Mouse (Mus musculus): ENCODE data around the gene Epp13.
A peak's percentile ranks its signal among the peaks of the same experiment; 100 is the strongest.
"Not testable (repeated sequence)": the region's sequence is repeated elsewhere in the genome, so short reads cannot be mapped to it uniquely, and the experiment has no call there.

The Epp13 gene

GRCm38 (mm10) chr7:6252410-6252809 lies at the start of gene Epp13:
Epp13 (plus strand) TSS chr7:6252710.
- DNase-seq (ENCODE audit: low spot score in 2 of 2): no peak

DNA sequence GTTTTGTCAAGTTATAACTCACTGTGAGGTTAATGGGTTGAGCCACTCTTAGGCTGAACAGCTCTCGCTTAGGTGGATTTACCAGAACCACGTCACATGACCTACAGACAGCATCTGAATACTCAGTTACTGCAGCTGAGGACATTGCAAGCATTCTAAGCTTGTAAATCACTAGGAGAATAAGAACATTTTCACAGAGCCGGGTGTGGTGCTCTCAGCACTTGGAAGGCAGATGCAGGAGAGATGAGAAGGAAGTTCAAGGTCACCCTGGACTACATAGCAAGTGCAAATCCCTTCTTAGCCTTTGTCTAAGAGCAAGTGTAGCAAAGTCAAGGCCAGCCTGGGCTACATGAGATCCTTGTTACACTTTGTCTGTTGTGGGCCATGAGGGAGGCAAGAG lies 48.3 kb upstream of the Epp13 start:
- DNase-seq (ENCODE audit: low spot score in 2 of 2): no peak

GRCm38 (mm10) chr7:6213144-6213543 lies 39.4 kb upstream of the Epp13 start:
- DNase-seq (ENCODE audit: low spot score in 2 of 2): peak in 1 of 2 experiments; percentile 47

GRCm38 (mm10) chr7:6214691-6215090 lies 37.8 kb upstream of the Epp13 start:
- DNase-seq (ENCODE audit: low spot score in 2 of 2): not testable (repeated sequence)

- DNase-seq (ENCODE audit: low spot score in 2 of 2): no peak
Measured at GRCm38 (mm10) chr7:6220147-6220546, 32.4 kb upstream of the Epp13 start.

DNA sequence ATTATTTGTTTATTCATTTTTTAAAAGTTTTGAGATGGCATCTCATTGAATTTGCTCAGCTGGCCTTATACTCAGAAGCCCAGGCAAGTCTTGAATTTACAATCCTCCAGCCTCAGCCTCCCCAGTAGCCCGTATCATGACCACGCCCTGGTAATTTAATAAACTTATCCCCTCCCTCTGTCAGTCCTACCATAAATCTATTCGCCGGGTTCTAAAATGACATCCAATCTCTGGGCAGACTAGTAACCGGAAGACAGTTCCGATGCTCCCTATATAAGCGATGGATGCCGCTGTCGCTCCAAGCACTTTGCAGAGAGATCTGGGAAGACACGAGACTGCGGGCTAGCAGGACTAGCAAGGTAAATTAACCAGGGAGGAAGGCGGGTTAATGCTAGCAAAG lies 30.5 kb upstream of the Epp13 start, which contains the start of gene Zscan5b:
Gene Zscan5b, plus strand, starts transcription at position 301 of the 400 bp plus-strand sequence.
- no peak for DNase-seq (ENCODE audit: low spot score in 2 of 2)

DNA sequence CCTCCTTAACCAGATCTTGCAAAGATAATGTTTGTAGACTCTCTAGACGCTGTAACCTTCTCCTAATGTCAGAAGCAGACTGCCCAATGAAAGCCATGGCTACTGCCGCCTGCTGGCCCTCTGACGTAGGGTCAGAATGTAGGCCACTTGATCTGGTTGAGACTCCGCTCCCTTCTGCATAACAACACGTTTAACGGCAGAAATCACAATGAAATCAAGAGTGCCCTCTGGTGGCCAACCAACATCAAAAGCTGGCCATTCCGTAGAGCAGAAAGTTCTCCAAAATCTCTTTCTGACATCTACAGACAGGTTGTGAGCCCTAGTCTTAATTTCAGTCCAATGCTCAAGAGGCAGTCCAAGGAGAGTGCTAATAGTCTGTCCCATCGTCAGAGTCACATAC lies 24.0 kb upstream of the Epp13 start:
- not testable (repeated sequence) for DNase-seq (ENCODE audit: low spot score in 2 of 2)

GRCm38 (mm10) chr7:6239787-6240186 lies 12.7 kb upstream of the Epp13 start:
- DNase-seq (ENCODE audit: low spot score in 2 of 2): no peak

DNA sequence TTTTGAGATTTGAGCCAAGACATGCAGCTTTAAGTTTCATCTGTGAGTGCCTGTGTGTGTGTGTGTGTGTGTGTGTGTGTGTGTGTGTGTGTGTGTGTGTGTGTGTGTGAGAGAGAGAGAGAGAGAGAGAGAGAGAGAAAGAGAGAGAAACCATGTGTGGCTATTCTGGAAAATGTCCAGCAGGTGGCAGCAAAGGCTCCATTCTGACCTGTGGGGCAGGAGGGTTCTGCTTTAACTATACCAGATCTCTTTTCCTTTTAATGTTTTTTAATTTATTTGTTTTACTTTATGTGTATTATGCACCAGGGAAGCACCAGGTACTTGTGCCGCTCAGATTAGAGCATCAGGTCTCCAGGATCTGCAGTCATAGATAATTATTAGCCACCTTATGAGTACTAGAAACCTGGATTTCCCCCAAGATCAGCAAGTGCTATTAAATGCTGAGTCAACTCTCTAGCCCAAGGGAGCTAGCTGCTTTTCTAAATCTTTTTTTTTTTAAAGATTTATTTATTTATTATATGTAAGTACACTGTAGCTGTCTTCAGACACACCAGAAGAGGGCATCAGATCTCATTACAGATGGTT lies 11.6 kb upstream of the Epp13 start:
- peak; percentile 5 to 61 for DNase-seq (ENCODE audit: low spot score in 2 of 2)

- no peak for DNase-seq (ENCODE audit: low spot score in 2 of 2)
Measured at GRCm38 (mm10) chr7:6244361-6245292, 7.9 kb upstream of the Epp13 start.

DNA sequence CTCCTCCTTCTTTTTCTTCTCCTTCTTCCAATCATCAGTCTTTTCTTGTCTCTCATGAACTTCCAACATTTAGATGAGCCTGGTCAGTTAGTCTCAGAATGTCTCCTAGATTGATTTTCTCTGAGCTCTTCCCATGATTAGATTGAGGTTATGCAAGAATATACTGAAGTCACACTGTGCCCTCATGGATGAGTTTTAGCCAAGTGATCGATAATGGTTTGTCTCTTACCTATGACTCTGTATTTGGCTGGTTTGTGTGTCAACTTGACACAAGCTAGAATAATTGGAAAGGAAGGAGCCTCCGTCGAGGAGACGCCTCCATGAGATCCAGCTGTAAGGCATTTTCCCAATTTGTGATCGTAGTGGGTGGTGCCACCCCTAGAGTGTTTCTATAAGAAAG lies 1.9 kb downstream of the Epp13 start:
- DNase-seq (ENCODE audit: low spot score in 2 of 2): no peak

DNA sequence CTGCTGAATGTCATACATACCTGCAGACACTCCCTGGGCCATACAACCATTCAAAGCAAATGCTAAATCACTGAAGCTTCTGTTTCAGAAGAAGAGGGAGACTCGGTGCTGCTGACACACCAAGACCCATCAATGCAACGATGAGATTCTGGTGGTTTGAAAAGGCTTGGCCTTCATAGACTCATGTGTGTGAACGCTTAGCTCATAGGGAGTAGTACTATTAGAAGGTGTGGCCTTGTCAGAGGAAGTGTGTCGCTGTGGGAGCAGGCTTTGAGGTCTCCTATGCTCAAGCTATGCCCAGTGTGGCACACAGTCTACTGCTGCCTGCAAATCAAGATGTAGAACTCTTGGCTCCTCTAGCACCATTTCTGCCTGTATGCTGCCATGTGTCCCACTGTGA lies 4.9 kb downstream of the Epp13 start:
- DNase-seq (ENCODE audit: low spot score in 2 of 2): no peak

- DNase-seq (ENCODE audit: low spot score in 2 of 2): no peak
Measured at GRCm38 (mm10) chr7:6258232-6259220, 6.0 kb downstream of the Epp13 start.

GRCm38 (mm10) chr7:6260004-6260403 lies 7.5 kb downstream of the Epp13 start:
- not testable (repeated sequence) for DNase-seq (ENCODE audit: low spot score in 2 of 2)

DNA sequence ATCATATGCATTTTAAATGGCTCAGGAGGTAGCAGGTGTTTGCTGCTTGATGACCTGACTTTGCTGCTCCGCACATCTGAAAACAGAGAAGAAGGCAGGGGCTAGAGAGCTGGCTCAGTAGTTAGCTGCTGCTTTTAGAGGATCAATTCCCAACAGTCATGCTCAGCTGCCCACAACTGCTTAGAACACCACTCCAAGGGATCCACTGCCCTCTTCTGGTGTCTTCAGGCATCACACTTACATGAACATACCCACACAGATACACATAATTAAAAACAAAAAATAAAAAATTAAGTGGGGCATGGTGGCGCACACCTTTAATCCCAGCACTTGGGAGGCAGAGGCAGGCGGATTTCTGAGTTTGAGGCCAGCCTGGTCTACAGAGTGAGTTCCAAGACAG lies 9.6 kb downstream of the Epp13 start:
- no peak for DNase-seq (ENCODE audit: low spot score in 2 of 2)

GRCm38 (mm10) chr7:6262984-6263383 lies 10.5 kb downstream of the Epp13 start:
- DNase-seq (ENCODE audit: low spot score in 2 of 2): no peak

DNA sequence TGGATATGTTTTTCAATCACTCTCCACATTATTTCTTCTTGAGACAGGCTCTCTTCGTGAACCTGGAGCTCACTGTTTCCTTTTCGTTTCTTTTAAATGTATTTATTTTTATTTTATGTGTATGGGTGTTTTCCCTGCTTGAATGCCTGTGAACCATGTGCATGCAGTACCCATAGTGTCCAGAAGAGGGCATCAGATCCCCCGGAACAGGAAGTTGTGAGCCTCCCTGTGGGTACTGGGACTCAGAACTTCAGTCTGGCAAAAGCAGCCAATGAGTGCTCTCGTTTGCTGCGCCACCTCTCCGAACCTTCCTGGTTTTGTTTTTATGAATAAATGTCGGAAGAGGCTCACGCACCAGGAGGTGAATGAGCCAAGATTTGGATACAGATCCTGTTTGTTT lies 13.2 kb downstream of the Epp13 start:
- peak; percentile 31 to 67 for DNase-seq (ENCODE audit: low spot score in 2 of 2)

GRCm38 (mm10) chr7:6277906-6278305 lies 25.4 kb downstream of the Epp13 start:
- no peak for DNase-seq (ENCODE audit: low spot score in 2 of 2)

GRCm38 (mm10) chr7:6282749-6283148 lies 30.2 kb downstream of the Epp13 start:
- peak; percentile 58 to 87 for DNase-seq (ENCODE audit: low spot score in 2 of 2)

GRCm38 (mm10) chr7:6283451-6284075 lies 31.1 kb downstream of the Epp13 start:
- DNase-seq (ENCODE audit: low spot score in 2 of 2): peak; percentile 62 to 85

DNA sequence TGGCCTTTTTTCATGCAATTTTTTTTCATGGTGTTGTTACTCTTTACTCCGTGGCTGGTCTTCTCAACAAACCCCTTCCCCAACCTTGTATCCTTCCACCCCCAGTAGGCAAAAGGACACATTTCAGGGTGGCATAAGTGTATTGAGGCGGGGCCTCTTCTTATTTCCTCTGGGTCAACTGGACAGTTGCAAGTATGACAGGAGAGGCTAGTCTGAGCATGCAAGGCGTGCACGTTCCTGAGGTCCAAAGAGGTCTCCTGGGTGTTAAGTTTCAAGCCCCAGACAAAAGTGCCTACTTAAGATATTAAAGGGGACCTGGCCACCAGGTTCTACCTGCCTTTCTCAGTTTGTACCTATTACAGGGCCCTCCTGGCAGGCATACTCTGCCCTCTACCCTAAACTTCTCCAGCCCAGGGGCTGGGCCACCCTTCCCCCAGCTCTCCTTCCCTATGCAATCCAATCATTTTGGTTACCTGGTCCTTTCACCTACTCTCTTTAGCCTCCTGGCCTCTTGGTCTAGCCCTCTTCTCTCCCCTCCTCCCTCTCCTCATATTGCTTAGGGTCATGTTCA lies 32.0 kb downstream of the Epp13 start:
- DNase-seq (ENCODE audit: low spot score in 2 of 2): no peak
